Comparison of ENCODE assay signal across 35 mouse cellular contexts in genomic region chr9:44058606-44059005, GRCm38 (mm10). TPM values are rescaled to one million over a fixed set of nuclear protein-coding genes. Genes with fewer than 3 reads are reported as not detected.
"Had no signal": no experiment of that assay in that cellular context is flagged by ENCODE, and none has a peak within 500 bp of the region (broad histone marks: within the 10 kb centered on the region; RNA-seq: fewer than 3 reads in every experiment).

No protein-coding gene starts in this region.

- H3K36me3 ChIP-seq: embryonic facial prominence, embryonic 10.5 days; embryonic facial prominence, embryonic 12.5 days; embryonic facial prominence, embryonic 13.5 days; embryonic facial prominence, embryonic 15.5 days; forebrain, embryonic 10.5 days; forebrain, embryonic 12.5 days; forebrain, embryonic 15.5 days had no signal

- H3K9ac ChIP-seq: embryonic facial prominence, embryonic 12.5 days; embryonic facial prominence, embryonic 13.5 days; embryonic facial prominence, embryonic 15.5 days; forebrain, embryonic 12.5 days; forebrain, embryonic 13.5 days; forebrain, embryonic 15.5 days; forebrain, postnatal 0 days had no signal

- H3K4me1 ChIP-seq: embryonic facial prominence, embryonic 10.5 days; embryonic facial prominence, embryonic 12.5 days; embryonic facial prominence, embryonic 13.5 days; embryonic facial prominence, embryonic 15.5 days; forebrain, embryonic 10.5 days; forebrain, embryonic 12.5 days; forebrain, embryonic 13.5 days; forebrain, embryonic 15.5 days had no signal

- H3K27me3 ChIP-seq: embryonic facial prominence, embryonic 12.5 days; embryonic facial prominence, embryonic 13.5 days; embryonic facial prominence, embryonic 15.5 days; forebrain, embryonic 15.5 days had no signal

- DNase-seq: cerebellum, adult 9-10 months; cerebellum, adult 9-11 months; cerebellum, postnatal 10 days; cerebellum, postnatal 14 days; cerebellum, postnatal 25 days; cerebellum, postnatal 36 days; embryo, embryonic 11 days; forebrain, postnatal 0 days; gastrocnemius, adult 2 months; gastrocnemius, postnatal 10 days; gastrocnemius, postnatal 14 days; gastrocnemius, postnatal 25 days; gastrocnemius, postnatal 36 days; heart, adult 11 months; heart, adult 18-20 months; heart, adult 2 months had no signal

- H3K9me3 ChIP-seq: embryonic facial prominence, embryonic 10.5 days; embryonic facial prominence, embryonic 12.5 days; embryonic facial prominence, embryonic 13.5 days; embryonic facial prominence, embryonic 15.5 days; forebrain, embryonic 10.5 days; forebrain, embryonic 13.5 days; forebrain, embryonic 15.5 days had no signal

- H3K27ac ChIP-seq: embryonic facial prominence, embryonic 10.5 days; embryonic facial prominence, embryonic 12.5 days; embryonic facial prominence, embryonic 13.5 days; embryonic facial prominence, embryonic 15.5 days; forebrain, embryonic 10.5 days; forebrain, embryonic 12.5 days; forebrain, embryonic 13.5 days; forebrain, embryonic 15.5 days; gastrocnemius, adult 2 months; heart, adult 2 months had no signal

- H3K4me3 ChIP-seq: embryonic facial prominence, embryonic 10.5 days; embryonic facial prominence, embryonic 12.5 days; embryonic facial prominence, embryonic 13.5 days; embryonic facial prominence, embryonic 15.5 days; erythroblast, embryonic 14.5 days; forebrain, embryonic 10.5 days; forebrain, embryonic 12.5 days; forebrain, embryonic 13.5 days; forebrain, embryonic 15.5 days; gastrocnemius, adult 2 months; heart, adult 2 months had no signal

- H3K4me2 ChIP-seq: embryonic facial prominence, embryonic 12.5 days; embryonic facial prominence, embryonic 13.5 days; embryonic facial prominence, embryonic 15.5 days; forebrain, embryonic 12.5 days; forebrain, embryonic 13.5 days; forebrain, embryonic 15.5 days had no signal

- ATAC-seq: forebrain, embryonic 13.5 days; forebrain, embryonic 14.5 days; forebrain, embryonic 15.5 days; forebrain, embryonic 16.5 days; forebrain, postnatal 0 days had no signal

RNA-seq across cellular contexts. Expression of gene Usp2, which starts 8.2 kb away (rescaled TPM):
- polyA plus RNA-seq: erythroblast, embryonic 14.5 days had no signal

RNA-seq across cellular contexts. Expression of gene Thy1, which starts 15.4 kb away (rescaled TPM):
- total RNA-seq: granulocyte monocyte progenitor cell, adult 5-6 weeks had no signal
- polyA plus RNA-seq: erythroblast, embryonic 14.5 days; forebrain, embryonic 10.5 days; forebrain, embryonic 11.5 days; forebrain, embryonic 12.5 days had no signal

RNA-seq across cellular contexts. Expression of gene Mfrp, which starts 42.9 kb away (rescaled TPM):
- total RNA-seq: common myeloid progenitor, adult 5-6 weeks; gastrocnemius, adult 18-20 months; gastrocnemius, adult 2 months; gastrocnemius, adult 8-10 months; gastrocnemius, postnatal 25 days; gastrocnemius, postnatal 36 days; gastrocnemius, postnatal 4 days; heart, adult 18-20 months; heart, adult 8-10 months had no signal
- polyA plus RNA-seq: embryonic facial prominence, embryonic 14.5 days; erythroblast, embryonic 14.5 days; forebrain, embryonic 11.5 days; forebrain, embryonic 14.5 days; forebrain, embryonic 16.5 days had no signal

RNA-seq across cellular contexts. Expression of gene C1qtnf5, which starts 48.4 kb away (rescaled TPM):
- total RNA-seq: common myeloid progenitor, adult 5-6 weeks; granulocyte monocyte progenitor cell, adult 5-6 weeks had no signal
- polyA plus RNA-seq: forebrain, embryonic 10.5 days had no signal

RNA-seq across cellular contexts. Expression of gene Gm49380, which starts 54.7 kb away (rescaled TPM):
- total RNA-seq: common myeloid progenitor, adult 5-6 weeks; granulocyte monocyte progenitor cell, adult 5-6 weeks had no signal
- polyA plus RNA-seq: erythroblast, embryonic 14.5 days; forebrain, embryonic 11.5 days; forebrain, embryonic 13.5 days; forebrain, postnatal 0 days; heart, adult 2 months had no signal
